Mouse (Mus musculus): ENCODE results near the gene Rad51c. TPM values are rescaled to one million over a fixed set of nuclear protein-coding genes. Genes with fewer than 3 reads are reported as not detected.

Gene Rad51c
- total and polyA plus RNA-seq, 3 experiments, result 1.5 to 1.9 TPM; not detected in 1

GRCm38 (mm10) chr11:87427273-87428050 lies 22.7 kb upstream of the Rad51c start:
- no peak overlapping the region for H3K9ac ChIP-seq (ENCODE audit: control insufficient read depth, low read depth, low read length, poor library complexity, severe bottlenecking)
- H3K36me3 ChIP-seq (ENCODE audit: control insufficient read depth in 1 of 2, insufficient read depth in 2 of 2, low read length in 2 of 2), result peaks cover 0 to 41% of the 10 kb centered on the region in 2 experiments; a peak in 2 of 4 replicates
- TF ChIP-seq POLR2AphosphoS5 (IDR thresholded peaks at IDR 0.05; ENCODE audit: borderline replicate concordance, low read depth, low read length) (peak; percentile 99), MYC (IDR thresholded peaks at IDR 0.05; ENCODE audit: low read depth, low read length) (no peak), CHD2 (IDR thresholded peaks at IDR 0.05; ENCODE audit: low read length) (no peak), TBP (IDR thresholded peaks at IDR 0.05; ENCODE audit: low read depth, low read length) (no peak), ETS1 (IDR thresholded peaks at IDR 0.05; ENCODE audit: low read depth, low read length) (no peak), RAD21 (IDR thresholded peaks at IDR 0.05; ENCODE audit: low read depth, low read length) (no peak), NRF1 (IDR thresholded peaks at IDR 0.05; ENCODE audit: insufficient read depth, low read depth, low read length, poor library complexity, severe bottlenecking) (no peak), MAX (IDR thresholded peaks at IDR 0.05; ENCODE audit: low read length) (no peak), POLR2A (IDR thresholded peaks at IDR 0.05; ENCODE audit: control insufficient read depth in 1 of 2, insufficient read depth in 1 of 2, low read depth in 1 of 2, low read length in 2 of 2, poor library complexity in 1 of 2) (peak; percentile 66 to 94; a peak in 3 of 4 replicates), UBTF (IDR thresholded peaks at IDR 0.05; ENCODE audit: borderline replicate concordance, insufficient read depth, low read depth, low read length) (no peak), MYB (IDR thresholded peaks at IDR 0.05; ENCODE audit: low read depth, low read length) (no peak), GABPA (IDR thresholded peaks at IDR 0.05; ENCODE audit: low read depth, low read length) (no peak), BHLHE40 (IDR thresholded peaks at IDR 0.05; ENCODE audit: borderline replicate concordance, low read depth, low read length) (no peak), GATA1 (IDR thresholded peaks at IDR 0.05; ENCODE audit: low read depth, low read length) (no peak), ZMIZ1 (IDR thresholded peaks at IDR 0.05; ENCODE audit: low read depth, low read length) (no peak), TAL1 (IDR thresholded peaks at IDR 0.05; ENCODE audit: low read length) (peak; percentile 15; the same call in 1 of the 2 replicates), MAFK (IDR thresholded peaks at IDR 0.05; ENCODE audit: borderline replicate concordance, low read depth, low read length) (no peak), SIN3A (IDR thresholded peaks at IDR 0.05; ENCODE audit: low read length) (no peak)
- H3K27ac ChIP-seq (ENCODE audit: control insufficient read depth, low read depth, low read length), result peak overlapping the region; percentile 55
- H3K27me3 ChIP-seq (ENCODE audit: control insufficient read depth in 1 of 2, insufficient read depth in 2 of 2, low read length in 2 of 2), result no peaks in the 10 kb centered on the region
- peaks cover 10 to 20% of the 10 kb centered on the region in 2 experiments; a peak in 3 of 4 replicates for H3K4me1 ChIP-seq (ENCODE audit: control insufficient read depth in 1 of 2, insufficient read depth in 2 of 2, low read length in 2 of 2)
- H3K79me2 ChIP-seq (ENCODE audit: control insufficient read depth, insufficient read depth, low read length, poor library complexity), result no peaks in the 10 kb centered on the region
- H3K9me3 ChIP-seq (replicated peaks; ENCODE audit: insufficient read depth, low read length), result no peaks in the 10 kb centered on the region
- DNase-seq (ENCODE audit: low read depth, low spot score), result peak; percentile 95
- no peak overlapping the region for H3K4me3 ChIP-seq (ENCODE audit: control insufficient read depth in 1 of 2, insufficient read depth in 1 of 2, low read depth in 2 of 2, low read length in 2 of 2)

All from MEL (cell line).